Mouse (Mus musculus) erythroblast, embryonic 14.5 days (primary cell): ENCODE measurements at regions not wholly inside any gene's neighbourhood (a gene's known extent, or its start where the extent isn't known, plus 50 kb on each side); places are given as distances from the start of the nearest gene placed in this dataset.

Experiments
- GATA1 ChIP-seq: IDR thresholded peaks from 2 replicates; pipeline ENCODE4 v1.6.1; 2012; ENCODE audit warnings: low read length, inconsistent platforms, mixed read lengths
- TAL1 ChIP-seq: IDR thresholded peaks from 3 replicates; pipeline ENCODE4 v1.6.1; 2012; ENCODE audit warnings: low read length, inconsistent platforms, mixed read lengths

DNA sequence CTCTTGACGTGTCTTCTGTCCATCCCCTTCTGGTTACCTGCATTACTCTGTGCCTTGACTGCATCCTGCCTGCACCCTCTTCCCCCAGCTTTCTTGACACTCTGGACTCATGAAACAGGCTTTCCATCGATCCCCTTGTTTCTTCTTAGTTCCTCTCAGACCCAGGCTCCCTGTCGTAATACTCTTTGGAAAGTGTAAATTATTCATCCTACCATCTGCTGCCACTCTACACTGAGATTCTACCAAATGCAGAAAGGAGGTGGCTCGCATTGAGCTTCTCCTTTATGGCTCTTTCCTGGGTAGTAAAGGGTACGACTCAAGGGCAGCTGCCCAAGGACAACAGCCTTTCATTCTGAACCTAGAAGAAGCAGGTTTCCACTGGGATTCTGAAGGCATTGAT, 129.5 kb downstream of the 1500009L16Rik start:
- no peak for TF ChIP-seq GATA1
- TF ChIP-seq TAL1, result no peak
